Mouse (Mus musculus) liver, embryonic 15.5 days (tissue): ENCODE results near the gene Rai2. TPM values are rescaled to one million over a fixed set of nuclear protein-coding genes. Genes with fewer than 3 reads are reported as not detected.

Experiments
- ATAC-seq: fragments of 200-750 bp; cut with Nextera tagmentation; 2 replicates; pipeline ENCODE4 v1.8.0; 2017; ENCODE audit warnings: moderate number of reproducible peaks, mild to moderate bottlenecking, moderate library complexity; ENCODE audit not compliant: insufficient read depth
- H3K27ac ChIP-seq: fragments of 300-500 bp; sonication (generic); replicated peaks from 2 replicates; pipeline ENCODE4 v1.5.1; 2015; ENCODE audit warnings: mild to moderate bottlenecking, inconsistent platforms
- H3K27me3 ChIP-seq: fragments of 300-500 bp; sonication (generic); 2 replicates; pipeline ENCODE4 v1.6.1; 2015; ENCODE audit warnings: mild to moderate bottlenecking, inconsistent platforms
- H3K36me3 ChIP-seq: fragments of 300-500 bp; sonication (generic); replicated peaks from 2 replicates; pipeline ENCODE4 v1.6.1; 2015; ENCODE audit warnings: moderate library complexity, mild to moderate bottlenecking, inconsistent platforms
- H3K4me1 ChIP-seq: fragments of 300-500 bp; sonication (generic); replicated peaks from 2 replicates; pipeline ENCODE4 v1.6.1; 2015; ENCODE audit warnings: inconsistent platforms
- H3K4me2 ChIP-seq: fragments of 300-500 bp; sonication (generic); 2 replicates; pipeline ENCODE4 v1.6.1; 2015; ENCODE audit warnings: moderate library complexity, mild to moderate bottlenecking, inconsistent platforms
- H3K4me3 ChIP-seq: fragments of 300-500 bp; sonication (generic); replicated peaks from 2 replicates; pipeline ENCODE4 v1.5.1; 2015; ENCODE audit warnings: mild to moderate bottlenecking, inconsistent platforms
- H3K9ac ChIP-seq: fragments of 300-500 bp; sonication (generic); 2 replicates; pipeline ENCODE4 v1.6.1; 2015; ENCODE audit warnings: moderate library complexity, mild to moderate bottlenecking, inconsistent platforms
- H3K9me3 ChIP-seq: fragments of 300-500 bp; sonication (generic); replicated peaks from 2 replicates; pipeline ENCODE4 v1.6.1; 2016; ENCODE audit warnings: inconsistent platforms
- WGBS: fragments of 180-500 bp; shearing (Covaris S2); methylation state at CpG from one replicate; pipeline ENCODE4 v1.1.7; 2015; ENCODE audit warnings: mixed read lengths; ENCODE audit not compliant: insufficient replicate concordance; 5-methylcytosine and 5-hydroxymethylcytosine counted together
- polyA plus RNA-seq: library from polyadenylated mRNA; unstranded; fragments of >200 nt; fragmentation: Nextera tagmentation; extraction: Ambion mirVana; gene quantifications from 2 replicates; pipeline ENCODE4 v1.2.1, GENCODE M21; 2015

Rai2 gene
- polyA plus RNA-seq: 0.51 and 0.58 TPM in 2 replicates

DNA sequence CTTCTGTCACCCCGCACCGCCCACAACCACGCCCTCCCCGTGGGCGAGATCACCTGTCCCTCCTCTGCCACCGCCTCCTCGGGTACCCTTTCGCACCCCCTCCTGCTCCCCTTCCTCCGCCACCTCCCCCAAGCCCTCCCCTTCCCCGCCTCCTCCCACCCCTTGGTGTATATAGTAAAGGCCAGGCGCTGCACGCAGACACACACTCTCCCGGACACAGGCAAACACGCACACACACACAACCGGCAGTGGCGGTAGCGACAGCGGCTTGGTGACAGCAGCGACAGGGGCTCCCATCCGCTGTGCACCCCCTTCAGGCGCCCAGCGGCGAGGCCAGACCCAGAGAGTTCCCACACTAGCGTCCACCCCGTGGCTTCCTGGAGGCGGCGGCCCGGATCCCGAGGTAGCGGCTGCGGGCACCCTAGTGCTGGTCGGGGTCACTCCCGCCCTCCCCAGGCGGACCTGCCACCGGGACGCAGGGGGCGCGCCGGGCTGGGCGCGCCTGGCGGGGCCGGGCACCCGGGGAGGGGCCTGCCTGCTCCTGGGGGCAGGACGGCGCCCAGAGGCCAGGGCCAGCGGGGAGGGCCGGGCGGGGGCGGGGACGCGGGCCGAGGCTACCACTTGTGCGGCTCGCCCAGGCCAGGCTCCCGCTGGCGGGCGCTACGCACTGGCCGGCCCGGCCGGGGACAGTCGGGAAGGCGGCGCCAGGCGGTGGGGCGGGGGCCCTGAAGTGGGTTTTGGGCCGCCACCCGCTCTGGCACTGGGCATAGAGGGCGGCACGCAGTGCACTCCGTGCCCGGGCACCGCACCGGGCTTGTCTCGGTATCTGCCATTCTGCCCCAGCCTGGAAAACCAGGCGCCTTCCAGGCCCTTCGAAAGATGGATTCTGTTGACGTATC is at the start of gene Rai2:
Gene Rai2 (plus strand): TSS at position 205 of the 899 bp plus-strand sequence.
- no peaks in the 10 kb centered on the region for H3K9me3 ChIP-seq
- no peaks in the 10 kb centered on the region for H3K36me3 ChIP-seq
- H3K4me3 ChIP-seq: peak within 1 kb of the TSS; percentile 42
- peaks cover 43% of the 10 kb centered on the region for H3K27me3 ChIP-seq
- ATAC-seq: peak; percentile 56
- WGBS: 22% methylated on average over 60 of the region's 79 CpGs
- peak within 1 kb of the TSS; percentile 59 for H3K4me2 ChIP-seq
- H3K9ac ChIP-seq: no peak within 1 kb of the TSS
- no peak within 1 kb of the TSS for H3K27ac ChIP-seq
- H3K4me1 ChIP-seq: no peaks in the 10 kb centered on the region

DNA sequence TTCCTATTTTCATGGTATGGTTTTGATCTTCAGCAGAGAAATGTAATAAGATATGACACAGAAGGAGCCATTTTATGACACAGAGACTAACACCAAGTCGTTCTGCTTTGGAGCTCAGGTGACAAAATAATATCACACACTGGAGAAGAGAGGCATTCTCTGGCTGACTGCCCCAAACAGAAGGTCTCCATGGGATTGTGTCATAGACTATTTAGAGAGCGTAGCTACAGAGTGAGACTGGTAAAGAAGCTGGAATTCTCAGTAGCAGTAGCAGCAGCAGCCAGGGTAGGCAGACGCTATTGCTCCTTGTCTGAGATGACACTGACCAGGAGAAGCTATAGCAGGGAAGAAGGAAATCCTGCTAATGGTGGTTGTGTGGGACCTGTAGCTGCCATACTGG is 27.5 kb upstream of the Rai2 start:
- Histone ChIP-seq H3K27ac (no peak overlapping the region), H3K4me3 (no peak overlapping the region), H3K4me1 (no peaks in the 10 kb centered on the region), H3K27me3 (peaks cover 3% of the 10 kb centered on the region; the same call in 1 of the 2 replicates), H3K36me3 (no peaks in the 10 kb centered on the region), H3K9me3 (no peaks in the 10 kb centered on the region), H3K9ac (no peak overlapping the region), H3K4me2 (no peak overlapping the region)
- WGBS: 34% methylated on average over 3 of the region's 3 CpGs
- ATAC-seq: no peak

DNA sequence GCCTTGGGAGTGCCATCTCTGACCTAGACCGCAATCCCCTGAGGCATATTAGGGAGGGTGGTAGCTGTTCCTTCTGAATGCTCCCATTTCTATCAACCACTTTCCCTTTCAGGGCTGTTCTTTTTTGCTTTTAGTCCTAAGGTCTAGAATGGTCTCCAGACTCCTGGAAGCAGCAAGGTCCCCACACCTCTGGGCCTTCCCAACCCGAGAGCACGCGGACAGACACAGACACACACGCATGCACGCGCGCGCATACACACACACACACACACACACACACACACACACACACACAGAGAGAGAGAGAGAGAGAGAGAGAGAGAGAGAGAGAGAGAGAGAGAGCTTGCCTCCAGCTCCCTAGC is 385 bp upstream of the Rai2 start:
- Histone ChIP-seq H3K4me2 (peak overlapping the region; percentile 59), H3K27ac (no peak overlapping the region), H3K9ac (no peak overlapping the region), H3K9me3 (no peaks in the 10 kb centered on the region), H3K4me1 (no peaks in the 10 kb centered on the region), H3K36me3 (no peaks in the 10 kb centered on the region), H3K4me3 (peak overlapping the region; percentile 42), H3K27me3 (peaks cover 38% of the 10 kb centered on the region)
- no peak for ATAC-seq
- 28% methylated on average over 9 of the region's 9 CpGs for WGBS

DNA sequence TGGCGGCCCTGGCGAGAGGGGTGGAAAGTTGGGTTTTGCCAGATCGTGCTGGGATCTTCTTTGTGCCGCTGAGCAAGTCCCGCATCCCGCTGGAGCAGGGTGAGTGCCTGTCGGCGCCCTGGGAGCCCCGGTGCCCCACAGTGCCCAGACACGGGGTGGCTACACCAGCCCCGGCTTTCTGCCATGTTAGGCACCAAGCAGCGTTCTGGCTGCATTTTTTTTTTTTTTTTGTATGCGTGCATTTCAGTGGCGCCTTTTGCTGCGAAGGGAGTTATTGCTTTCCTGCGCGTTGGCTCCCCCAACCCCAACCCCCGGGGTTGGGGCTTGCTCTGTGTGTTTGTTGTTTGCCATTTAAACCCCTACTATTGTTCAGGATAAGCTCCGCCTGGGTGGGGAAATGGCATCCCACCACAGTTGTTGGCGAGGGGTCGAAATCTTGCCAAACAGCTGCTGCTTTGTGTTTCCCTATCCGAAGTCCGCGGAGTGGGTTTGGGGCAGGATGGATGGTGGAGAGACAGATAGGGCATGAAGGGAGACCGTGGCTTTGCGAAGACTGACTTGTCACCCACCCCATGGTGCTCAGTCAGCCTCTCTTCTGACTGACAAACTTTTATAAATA is 1.0 kb downstream of the Rai2 start:
- Histone ChIP-seq H3K36me3 (no peaks in the 10 kb centered on the region), H3K27ac (no peak overlapping the region), H3K4me2 (peak overlapping the region; percentile 59), H3K4me1 (no peaks in the 10 kb centered on the region), H3K9ac (no peak overlapping the region), H3K9me3 (no peaks in the 10 kb centered on the region), H3K27me3 (peaks cover 48% of the 10 kb centered on the region), H3K4me3 (peak overlapping the region; percentile 42)
- 15% methylated on average over 26 of the region's 26 CpGs for WGBS
- ATAC-seq: no peak

DNA sequence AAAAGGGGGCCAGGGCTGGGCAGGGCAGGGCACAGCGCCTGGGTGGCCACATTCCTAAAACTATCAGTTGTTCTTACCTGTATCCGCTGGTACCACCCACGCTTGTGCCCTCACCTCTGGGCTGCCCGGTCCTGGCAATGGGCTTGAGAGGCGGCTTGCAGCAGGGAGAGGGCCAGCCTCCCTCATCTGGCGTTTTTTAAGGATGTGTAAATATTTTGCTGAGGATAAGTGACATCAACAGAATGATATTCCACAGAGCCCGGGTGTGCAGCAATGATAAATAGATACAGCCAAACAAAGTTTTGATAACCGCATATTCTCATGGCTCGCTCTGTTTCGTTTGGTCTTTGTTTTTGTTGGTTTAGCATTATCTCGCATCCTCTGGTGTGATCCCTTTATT is 1.7 kb downstream of the Rai2 start:
- Histone ChIP-seq H3K4me2 (no peak overlapping the region), H3K9ac (no peak overlapping the region), H3K4me3 (no peak overlapping the region), H3K27ac (no peak overlapping the region), H3K4me1 (no peaks in the 10 kb centered on the region), H3K36me3 (no peaks in the 10 kb centered on the region), H3K9me3 (no peaks in the 10 kb centered on the region), H3K27me3 (peaks cover 54% of the 10 kb centered on the region)
- WGBS: 27% methylated on average over 11 of the region's 11 CpGs
- ATAC-seq: no peak

DNA sequence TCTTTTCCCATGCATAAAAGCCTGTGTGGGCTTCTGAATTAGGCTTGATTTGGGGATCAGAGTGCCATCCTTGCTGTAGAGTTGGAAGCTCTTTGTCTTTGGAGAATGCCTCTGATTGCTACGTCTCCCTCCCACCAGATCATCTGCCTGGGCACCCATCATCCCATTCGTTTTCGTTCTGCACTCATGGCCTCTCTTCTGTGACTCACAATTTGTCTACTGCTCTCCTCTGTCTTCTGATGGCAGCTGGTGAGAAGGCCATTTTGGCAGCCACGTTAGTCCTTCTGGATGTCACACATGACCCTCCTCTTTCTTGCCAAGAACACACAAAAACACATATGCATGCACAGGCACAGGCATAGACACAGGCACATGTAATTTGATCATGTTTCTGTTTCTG is 4.2 kb downstream of the Rai2 start:
- H3K27ac ChIP-seq: no peak overlapping the region
- no peak for ATAC-seq
- no peak overlapping the region for H3K9ac ChIP-seq
- no peak overlapping the region for H3K4me3 ChIP-seq
- H3K27me3 ChIP-seq: peaks cover 55% of the 10 kb centered on the region
- H3K9me3 ChIP-seq: no peaks in the 10 kb centered on the region
- no peaks in the 10 kb centered on the region for H3K4me1 ChIP-seq
- H3K4me2 ChIP-seq: no peak overlapping the region
- WGBS: 43% methylated on average over 4 of the region's 4 CpGs
- H3K36me3 ChIP-seq: no peaks in the 10 kb centered on the region

DNA sequence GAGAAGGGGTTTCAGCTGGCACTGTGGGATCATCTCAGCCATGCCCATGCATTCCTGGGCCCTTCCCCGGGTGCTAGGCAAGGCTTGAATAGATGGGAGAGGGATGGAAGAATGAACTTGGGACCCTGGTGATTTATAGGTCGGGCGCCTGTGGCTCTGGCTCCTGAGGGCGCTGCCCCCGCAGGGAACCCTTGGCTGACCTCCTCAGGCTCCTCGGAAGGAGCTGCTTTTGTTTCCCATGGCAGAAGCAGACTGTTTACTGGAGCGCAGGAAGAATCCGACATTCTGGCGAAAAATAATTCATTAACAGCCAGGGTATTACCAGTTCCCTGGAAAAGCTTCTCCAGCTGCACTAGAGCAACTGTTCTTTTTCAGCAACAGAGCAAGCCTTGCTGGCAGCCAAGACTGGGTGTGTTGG is 6.5 kb downstream of the Rai2 start:
- 25% methylated on average over 9 of the region's 9 CpGs for WGBS
- Histone ChIP-seq H3K27ac (no peak overlapping the region), H3K9ac (no peak overlapping the region), H3K9me3 (no peaks in the 10 kb centered on the region), H3K4me1 (no peaks in the 10 kb centered on the region), H3K4me2 (no peak overlapping the region), H3K36me3 (no peaks in the 10 kb centered on the region), H3K4me3 (no peak overlapping the region), H3K27me3 (peaks cover 33% of the 10 kb centered on the region)
- no peak for ATAC-seq

DNA sequence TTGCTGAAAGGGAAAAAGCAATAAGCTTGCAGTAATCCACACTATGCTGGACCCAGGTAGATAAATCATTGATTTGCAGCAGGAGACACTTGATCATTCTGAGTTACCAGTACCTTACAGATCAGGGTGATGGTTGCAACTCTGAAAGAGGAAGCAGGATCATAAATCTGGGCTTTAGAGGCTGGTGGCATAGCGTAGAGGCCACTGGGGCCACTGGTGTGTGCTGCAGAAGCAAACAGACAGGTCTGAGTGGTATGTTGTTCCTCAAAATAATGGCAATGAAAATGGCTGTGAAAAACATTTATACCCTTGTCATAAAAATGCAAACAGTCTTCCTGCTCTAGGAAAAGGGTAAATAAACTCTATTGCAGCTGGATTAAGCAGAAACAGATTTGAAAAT is 9.4 kb downstream of the Rai2 start:
- H3K4me1 ChIP-seq: no peaks in the 10 kb centered on the region
- peaks cover 21% of the 10 kb centered on the region for H3K27me3 ChIP-seq
- no peaks in the 10 kb centered on the region for H3K36me3 ChIP-seq
- H3K9me3 ChIP-seq: no peaks in the 10 kb centered on the region
- H3K27ac ChIP-seq: no peak overlapping the region
- WGBS: 17% methylated on average over 1 of the region's 1 CpGs
- H3K4me3 ChIP-seq: no peak overlapping the region
- no peak overlapping the region for H3K9ac ChIP-seq
- H3K4me2 ChIP-seq: no peak overlapping the region
- ATAC-seq: no peak

DNA sequence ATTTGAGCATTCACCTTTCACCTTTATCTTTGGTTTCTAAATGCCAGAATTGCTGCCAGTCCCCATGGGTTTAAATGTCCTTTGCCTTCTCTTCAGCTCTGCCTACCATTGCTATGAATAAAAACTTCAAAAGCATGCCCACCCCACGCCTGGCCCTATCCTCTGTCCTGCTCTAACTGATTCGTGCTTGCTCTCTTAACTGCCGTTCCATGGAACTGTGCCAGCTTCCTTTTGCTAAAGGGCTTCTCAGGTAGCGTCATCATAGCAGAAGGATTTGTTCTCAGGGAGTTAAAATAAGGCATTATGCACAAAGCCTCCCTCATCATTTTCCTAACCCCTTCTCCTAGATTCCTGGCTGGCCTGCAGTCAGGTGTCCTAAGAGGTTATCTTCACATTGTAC is 11.6 kb downstream of the Rai2 start:
- 51% methylated on average over 4 of the region's 4 CpGs for WGBS
- Histone ChIP-seq H3K36me3 (no peaks in the 10 kb centered on the region), H3K4me2 (no peak overlapping the region), H3K4me3 (no peak overlapping the region), H3K9ac (no peak overlapping the region), H3K4me1 (no peaks in the 10 kb centered on the region), H3K27ac (no peak overlapping the region), H3K27me3 (peaks cover 5% of the 10 kb centered on the region), H3K9me3 (no peaks in the 10 kb centered on the region)
- no peak for ATAC-seq

DNA sequence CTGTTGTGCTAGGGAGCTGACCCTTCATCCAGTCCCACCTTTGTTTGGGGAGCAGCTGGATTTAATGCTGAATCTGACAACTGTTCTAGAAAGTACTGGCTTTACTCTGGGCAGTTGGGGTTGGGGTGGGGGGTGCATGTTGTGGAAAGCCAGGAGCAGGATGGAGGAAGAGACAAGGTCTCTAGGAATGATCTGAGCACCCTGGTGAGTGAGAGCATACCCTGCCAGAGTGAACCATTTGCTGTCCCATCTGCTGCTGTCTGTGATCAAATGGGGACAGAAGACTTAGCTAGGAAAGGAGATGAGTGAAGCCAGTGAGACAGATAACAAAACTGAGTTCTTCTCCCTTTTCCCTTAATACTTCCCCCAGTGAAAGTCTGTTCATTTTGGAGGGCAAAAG is 13.2 kb downstream of the Rai2 start:
- Histone ChIP-seq H3K27ac (no peak overlapping the region), H3K9me3 (no peaks in the 10 kb centered on the region)

DNA sequence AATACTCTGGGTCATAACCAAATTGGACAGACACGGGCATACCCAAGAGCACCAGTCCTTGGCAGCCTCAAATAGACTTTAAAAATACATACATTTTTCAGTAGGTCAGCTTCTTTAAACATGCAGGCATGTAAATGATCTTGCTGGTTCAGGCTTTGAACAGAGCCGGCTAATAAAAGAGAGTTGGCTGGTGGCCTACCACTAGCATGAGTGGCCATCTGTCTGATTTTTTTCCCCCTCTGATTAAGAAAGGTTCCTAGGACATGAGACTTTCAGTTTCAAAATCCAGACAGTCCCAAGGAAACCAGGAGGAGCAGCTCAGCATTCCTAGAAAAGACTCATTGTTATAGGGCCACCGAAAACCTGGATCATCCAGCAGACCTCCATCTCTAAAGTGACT is 15.0 kb downstream of the Rai2 start:
- 71% methylated on average over 3 of the region's 3 CpGs for WGBS
- Histone ChIP-seq H3K27ac (no peak overlapping the region), H3K4me3 (no peak overlapping the region), H3K4me1 (no peaks in the 10 kb centered on the region), H3K9me3 (no peaks in the 10 kb centered on the region), H3K4me2 (no peak overlapping the region), H3K9ac (no peak overlapping the region), H3K27me3 (peaks cover 4% of the 10 kb centered on the region), H3K36me3 (no peaks in the 10 kb centered on the region)
- no peak for ATAC-seq

More for the DNA sequence above, 13.2 kb downstream of the Rai2 start:
- ATAC-seq: no peak
- Histone ChIP-seq H3K36me3 (no peaks in the 10 kb centered on the region), H3K4me3 (no peak overlapping the region), H3K27me3 (peaks cover 4% of the 10 kb centered on the region), H3K4me1 (no peaks in the 10 kb centered on the region), H3K4me2 (no peak overlapping the region), H3K9ac (no peak overlapping the region)
